8 mouse cellular contexts compared by ENCODE assay signal in genomic region chr12:36042348-36042778, GRCm38 (mm10). TPM values are rescaled to one million over a fixed set of nuclear protein-coding genes. Genes with fewer than 3 reads are reported as not detected.
DNase-seq lines count a peak whose midpoint lies in the region; ATAC-seq lines count a peak whose summit lies in the region.

Tspan13 (minus strand) TSS chr12:36042500.

- H3K27me3 ChIP-seq in hindbrain, embryonic 15.5 days: no peaks in the 10 kb centered on the region

- peak within 1 kb of the TSS; percentile 99 for H3K9ac ChIP-seq in hindbrain, embryonic 15.5 days

- peak within 1 kb of the TSS; percentile 87 for H3K4me3 ChIP-seq in hindbrain, embryonic 15.5 days

- peak; percentile 98 for ATAC-seq in hindbrain, embryonic 15.5 days (ENCODE audit: low FRiP score, low read depth)

- peak within 1 kb of the TSS; percentile 96 for H3K27ac ChIP-seq in hindbrain, embryonic 15.5 days (replicated peaks)

- WGBS in hindbrain, embryonic 15.5 days: under 1% methylated on average over 34 of the region's 35 CpGs

- peak within 1 kb of the TSS; percentile 69 for H3K4me2 ChIP-seq in hindbrain, embryonic 15.5 days

- no peaks in the 10 kb centered on the region for H3K9me3 ChIP-seq in hindbrain, embryonic 15.5 days

- DNase-seq in T-cell, adult 2 months (ENCODE audit: low spot score): peak; percentile 92
- peak; percentile 91 to 92 for DNase-seq in cerebellum, postnatal 36 days
- peak; percentile 51 for DNase-seq in gastrocnemius, adult 18-20 months (ENCODE audit: low spot score)
- DNase-seq in layer of hippocampus, postnatal 36 days: peak; percentile 90
- DNase-seq in lung, postnatal 25 days (ENCODE audit: low spot score): peak; percentile 94
- DNase-seq in retina, adult 2 months (ENCODE audit: low read depth, low spot score): peak; percentile 74
- peak; percentile 96 to 97 for DNase-seq in thymus, postnatal 36 days

- no peaks in the 10 kb centered on the region for H3K36me3 ChIP-seq in hindbrain, embryonic 15.5 days

- H3K4me1 ChIP-seq in hindbrain, embryonic 15.5 days (replicated peaks): peaks cover 12% of the 10 kb centered on the region

RNA-seq across cellular contexts. Expression of gene Tspan13, which starts in this region (rescaled TPM):
- 10 to 100 TPM; 18.9 to 23.8 TPM for total RNA-seq in gastrocnemius, adult 18-20 months (2021)
- polyA plus RNA-seq in hindbrain, embryonic 15.5 days (2015; fragmentation: Nextera tagmentation; extraction: Ambion mirVana): 406 and 422 TPM in 2 replicates
- total RNA-seq in layer of hippocampus, postnatal 36 days (2021): 100 to 1,000 TPM; 280 to 297 TPM

Comparison
In these comparisons a context has a peak if more than half of its experiments do, and no peak if none do; other contexts are left out.
1. Peak in every context shown above with its lines: DNase-seq, ATAC-seq, H3K4me3 ChIP-seq and H3K27ac ChIP-seq.
2. RNA of gene Tspan13 (total RNA-seq): 280 to 297 TPM in layer of hippocampus, postnatal 36 days; 18.9 to 23.8 TPM in gastrocnemius, adult 18-20 months; every median in the first group is over 10 times any median in the second.